Mouse (Mus musculus): ENCODE results near the gene Gm20388. TPM values are rescaled to one million over a fixed set of nuclear protein-coding genes. Genes with fewer than 3 reads are reported as not detected.
A peak's percentile ranks its signal among the peaks of the same experiment; 100 is the strongest.

The Gm20388 gene
- polyA plus RNA-seq, 1 experiment from 2014 or later: 8.3 TPM

GRCm38 (mm10) chr8:121359131-121359981, 1448.7 kb downstream of the Gm20388 start:
- ATAC-seq (replicated peaks; ENCODE audit: low FRiP score, low TSS enrichment, low read depth) (peak; percentile 66), DNase-seq (ENCODE audit: low spot score) (peak; percentile 79)
- peak overlapping the region; percentile 34 for H3K4me2 ChIP-seq (ENCODE audit: low read length)
- H3K9me3 ChIP-seq (ENCODE audit: control insufficient read depth, low read length): peaks cover 5% of the 10 kb centered on the region; the same call in 1 of the 2 replicates
- no peak overlapping the region for H3K4me3 ChIP-seq (ENCODE audit: low read depth, low read length)
- peaks cover 33% of the 10 kb centered on the region for H3K27me3 ChIP-seq (replicated peaks; ENCODE audit: control insufficient read depth, insufficient read depth, low read length)
- no peak overlapping the region for H3K9ac ChIP-seq (ENCODE audit: low read length)
- peaks cover 20% of the 10 kb centered on the region for H3K4me1 ChIP-seq (replicated peaks; ENCODE audit: control insufficient read depth, insufficient read depth, low read length)
- H3K36me3 ChIP-seq (ENCODE audit: control insufficient read depth, insufficient read depth, low read length): no peaks in the 10 kb centered on the region
- 8% methylated on average over 20 of the region's 20 CpGs for WGBS
- H3K27ac ChIP-seq (ENCODE audit: low read depth): peak overlapping the region; percentile 62

- no peak overlapping the region for H3K27ac ChIP-seq (ENCODE audit: low read depth)
- H3K4me3 ChIP-seq (ENCODE audit: low read depth, low read length): no peak overlapping the region
- H3K4me1 ChIP-seq (replicated peaks; ENCODE audit: control insufficient read depth, insufficient read depth, low read length): peaks cover 20% of the 10 kb centered on the region
- H3K9ac ChIP-seq (ENCODE audit: low read length): no peak overlapping the region
- WGBS: 28% methylated on average over 6 of the region's 6 CpGs
- no peaks in the 10 kb centered on the region for H3K36me3 ChIP-seq (ENCODE audit: control insufficient read depth, insufficient read depth, low read length)
- DNase-seq (ENCODE audit: low spot score): no peak
- ATAC-seq (replicated peaks; ENCODE audit: low FRiP score, low TSS enrichment, low read depth): no peak
- H3K9me3 ChIP-seq (ENCODE audit: control insufficient read depth, low read length): peaks cover 5% of the 10 kb centered on the region; the same call in 1 of the 2 replicates
- H3K27me3 ChIP-seq (replicated peaks; ENCODE audit: control insufficient read depth, insufficient read depth, low read length): peaks cover 32% of the 10 kb centered on the region
- H3K4me2 ChIP-seq (ENCODE audit: low read length): no peak overlapping the region
These were observed 1449.4 kb downstream of the Gm20388 start for GRCm38 (mm10) chr8:121360001-121360400.

- Histone ChIP-seq H3K9me3 (ENCODE audit: control insufficient read depth, low read length) (peaks cover 5% of the 10 kb centered on the region; the same call in 1 of the 2 replicates), H3K4me1 (replicated peaks; ENCODE audit: control insufficient read depth, insufficient read depth, low read length) (peaks cover 20% of the 10 kb centered on the region), H3K27ac (ENCODE audit: low read depth) (no peak overlapping the region), H3K27me3 (replicated peaks; ENCODE audit: control insufficient read depth, insufficient read depth, low read length) (peaks cover 27% of the 10 kb centered on the region), H3K4me3 (ENCODE audit: low read depth, low read length) (no peak overlapping the region), H3K36me3 (ENCODE audit: control insufficient read depth, insufficient read depth, low read length) (no peaks in the 10 kb centered on the region), H3K4me2 (ENCODE audit: low read length) (no peak overlapping the region), H3K9ac (ENCODE audit: low read length) (no peak overlapping the region)
- no peak for DNase-seq (ENCODE audit: low spot score)
- 66% methylated on average over 8 of the region's 8 CpGs for whole genome bisulfite sequencing
- ATAC-seq (replicated peaks; ENCODE audit: low FRiP score, low TSS enrichment, low read depth): no peak
These were observed 1450.5 kb downstream of the Gm20388 start for GRCm38 (mm10) chr8:121361166-121361565.

GRCm38 (mm10) chr8:121364646-121365045, 1454.0 kb downstream of the Gm20388 start:
- WGBS: 90% methylated on average over 6 of the region's 6 CpGs
- DNase-seq (ENCODE audit: low spot score) (no peak), ATAC-seq (replicated peaks; ENCODE audit: low FRiP score, low TSS enrichment, low read depth) (no peak)
- Histone ChIP-seq H3K27me3 (replicated peaks; ENCODE audit: control insufficient read depth, insufficient read depth, low read length) (peaks cover 27% of the 10 kb centered on the region), H3K4me1 (replicated peaks; ENCODE audit: control insufficient read depth, insufficient read depth, low read length) (peaks cover 17% of the 10 kb centered on the region), H3K4me3 (ENCODE audit: low read depth, low read length) (no peak overlapping the region), H3K9me3 (ENCODE audit: control insufficient read depth, low read length) (peaks cover 5% of the 10 kb centered on the region; the same call in 1 of the 2 replicates), H3K27ac (ENCODE audit: low read depth) (no peak overlapping the region), H3K9ac (ENCODE audit: low read length) (no peak overlapping the region), H3K36me3 (ENCODE audit: control insufficient read depth, insufficient read depth, low read length) (no peaks in the 10 kb centered on the region), H3K4me2 (ENCODE audit: low read length) (no peak overlapping the region)

GRCm38 (mm10) chr8:121365150-121365549, 1454.5 kb downstream of the Gm20388 start:
- Histone ChIP-seq H3K4me2 (ENCODE audit: low read length) (no peak overlapping the region), H3K36me3 (ENCODE audit: control insufficient read depth, insufficient read depth, low read length) (no peaks in the 10 kb centered on the region), H3K9me3 (ENCODE audit: control insufficient read depth, low read length) (peaks cover 5% of the 10 kb centered on the region; the same call in 1 of the 2 replicates), H3K4me1 (replicated peaks; ENCODE audit: control insufficient read depth, insufficient read depth, low read length) (peaks cover 12% of the 10 kb centered on the region), H3K9ac (ENCODE audit: low read length) (no peak overlapping the region), H3K27ac (ENCODE audit: low read depth) (no peak overlapping the region), H3K4me3 (ENCODE audit: low read depth, low read length) (no peak overlapping the region), H3K27me3 (replicated peaks; ENCODE audit: control insufficient read depth, insufficient read depth, low read length) (peaks cover 30% of the 10 kb centered on the region)
- DNase-seq (ENCODE audit: low spot score) (no peak), ATAC-seq (replicated peaks; ENCODE audit: low FRiP score, low TSS enrichment, low read depth) (no peak)
- 71% methylated on average over 3 of the region's 3 CpGs for WGBS

GRCm38 (mm10) chr8:121366655-121367054, 1456.0 kb downstream of the Gm20388 start:
- Histone ChIP-seq H3K4me3 (ENCODE audit: low read depth, low read length) (no peak overlapping the region), H3K27me3 (replicated peaks; ENCODE audit: control insufficient read depth, insufficient read depth, low read length) (peaks cover 28% of the 10 kb centered on the region), H3K4me2 (ENCODE audit: low read length) (no peak overlapping the region), H3K9me3 (ENCODE audit: control insufficient read depth, low read length) (peaks cover 5% of the 10 kb centered on the region; the same call in 1 of the 2 replicates), H3K9ac (ENCODE audit: low read length) (no peak overlapping the region), H3K27ac (ENCODE audit: low read depth) (no peak overlapping the region), H3K4me1 (replicated peaks; ENCODE audit: control insufficient read depth, insufficient read depth, low read length) (peaks cover 10% of the 10 kb centered on the region), H3K36me3 (ENCODE audit: control insufficient read depth, insufficient read depth, low read length) (no peaks in the 10 kb centered on the region)
- WGBS: 61% methylated on average over 12 of the region's 12 CpGs
- ATAC-seq (replicated peaks; ENCODE audit: low FRiP score, low TSS enrichment, low read depth) (0 out of 2 replicates have a peak, but pooled peaks have one; percentile 22), DNase-seq (ENCODE audit: low spot score) (no peak)

- no peak overlapping the region for H3K27ac ChIP-seq (ENCODE audit: low read depth)
These were observed 1458.2 kb downstream of the Gm20388 start for GRCm38 (mm10) chr8:121368799-121369198.

GRCm38 (mm10) chr8:121369378-121369777, 1458.7 kb downstream of the Gm20388 start:
- Histone ChIP-seq H3K4me1 (replicated peaks; ENCODE audit: control insufficient read depth, insufficient read depth, low read length) (peaks cover 10% of the 10 kb centered on the region), H3K4me2 (ENCODE audit: low read length) (no peak overlapping the region), H3K27me3 (replicated peaks; ENCODE audit: control insufficient read depth, insufficient read depth, low read length) (peaks cover 21% of the 10 kb centered on the region), H3K36me3 (ENCODE audit: control insufficient read depth, insufficient read depth, low read length) (no peaks in the 10 kb centered on the region), H3K27ac (ENCODE audit: low read depth) (no peak overlapping the region), H3K9me3 (ENCODE audit: control insufficient read depth, low read length) (no peaks in the 10 kb centered on the region), H3K9ac (ENCODE audit: low read length) (no peak overlapping the region), H3K4me3 (ENCODE audit: low read depth, low read length) (no peak overlapping the region)
- DNase-seq (ENCODE audit: low spot score) (no peak), ATAC-seq (replicated peaks; ENCODE audit: low FRiP score, low TSS enrichment, low read depth) (no peak)
- WGBS: 72% methylated on average over 11 of the region's 11 CpGs

More at GRCm38 (mm10) chr8:121368799-121369198, 1458.2 kb downstream of the Gm20388 start:
- no peak overlapping the region; the same call in 1 of the 2 replicates for H3K9ac ChIP-seq (ENCODE audit: low read length)
- no peak overlapping the region for H3K4me2 ChIP-seq (ENCODE audit: low read length)
- WGBS: 19% methylated on average over 11 of the region's 11 CpGs
- H3K4me1 ChIP-seq (replicated peaks; ENCODE audit: control insufficient read depth, insufficient read depth, low read length): peaks cover 10% of the 10 kb centered on the region
- H3K27me3 ChIP-seq (replicated peaks; ENCODE audit: control insufficient read depth, insufficient read depth, low read length): peaks cover 24% of the 10 kb centered on the region
- H3K36me3 ChIP-seq (ENCODE audit: control insufficient read depth, insufficient read depth, low read length): no peaks in the 10 kb centered on the region
- ATAC-seq (replicated peaks; ENCODE audit: low FRiP score, low TSS enrichment, low read depth) (no peak), DNase-seq (ENCODE audit: low spot score) (no peak)
- H3K4me3 ChIP-seq (ENCODE audit: low read depth, low read length): no peak overlapping the region
- no peaks in the 10 kb centered on the region for H3K9me3 ChIP-seq (ENCODE audit: control insufficient read depth, low read length)
